Mouse (Mus musculus): ENCODE data around the gene Abce1. TPM values are rescaled to one million over a fixed set of nuclear protein-coding genes. Genes with fewer than 3 reads are reported as not detected.
"Not testable (repeated sequence)": the region's sequence is repeated elsewhere in the genome, so short reads cannot be mapped to it uniquely, and the experiment has no call there.

Abce1 gene
- polyA plus RNA-seq, 1 experiment = 7.7 TPM

DNA sequence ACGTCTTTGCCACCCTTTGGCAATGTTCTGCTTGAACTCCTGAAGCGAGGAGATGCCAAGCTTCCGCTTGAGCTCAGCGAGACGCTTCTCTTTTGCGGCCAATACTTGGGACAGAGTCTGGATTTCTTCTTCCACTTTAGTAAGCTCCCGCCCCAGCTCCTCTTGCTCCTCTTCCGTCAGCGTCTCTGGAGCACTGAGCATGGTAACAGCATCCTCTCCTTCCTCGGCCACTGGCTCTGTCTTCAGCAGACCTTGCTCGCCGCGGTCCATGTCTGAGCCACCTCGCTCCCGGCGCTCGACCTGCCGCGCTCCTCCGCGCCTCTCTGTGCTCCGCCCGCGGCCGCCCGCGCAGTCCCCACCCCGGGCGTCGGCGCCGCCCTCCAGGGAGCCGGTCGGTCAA is 31.0 kb downstream of the Abce1 start:
- no peak overlapping the region for H3K27ac ChIP-seq (ENCODE audit: insufficient read depth, low read length)
- H3K36me3 ChIP-seq (ENCODE audit: control insufficient read depth, insufficient read depth, low read length) = peaks cover 9% of the 10 kb centered on the region; the same call in 1 of the 2 replicates
- no peaks in the 10 kb centered on the region; the same call in 1 of the 2 replicates for H3K4me1 ChIP-seq (ENCODE audit: control insufficient read depth, insufficient read depth, insufficient read length)
- TF ChIP-seq CTCF (IDR thresholded peaks at IDR 0.05; ENCODE audit: extremely low read depth, insufficient read depth, insufficient read length, insufficient replicate concordance) (no peak), POLR2A (IDR thresholded peaks at IDR 0.05; ENCODE audit: low read depth, low read length) (no peak)
- H3K27me3 ChIP-seq (ENCODE audit: control insufficient read depth, insufficient read depth, low read length) = no peaks in the 10 kb centered on the region; the same call in 1 of the 2 replicates
- 15% methylated on average over 33 of the region's 34 CpGs for WGBS
- no peak for DNase-seq (ENCODE audit: low read depth in 1 of 2, low spot score in 2 of 2)
- peak overlapping the region; percentile 64 for H3K4me3 ChIP-seq (ENCODE audit: extremely low read depth, insufficient read depth, insufficient read length)

DNA sequence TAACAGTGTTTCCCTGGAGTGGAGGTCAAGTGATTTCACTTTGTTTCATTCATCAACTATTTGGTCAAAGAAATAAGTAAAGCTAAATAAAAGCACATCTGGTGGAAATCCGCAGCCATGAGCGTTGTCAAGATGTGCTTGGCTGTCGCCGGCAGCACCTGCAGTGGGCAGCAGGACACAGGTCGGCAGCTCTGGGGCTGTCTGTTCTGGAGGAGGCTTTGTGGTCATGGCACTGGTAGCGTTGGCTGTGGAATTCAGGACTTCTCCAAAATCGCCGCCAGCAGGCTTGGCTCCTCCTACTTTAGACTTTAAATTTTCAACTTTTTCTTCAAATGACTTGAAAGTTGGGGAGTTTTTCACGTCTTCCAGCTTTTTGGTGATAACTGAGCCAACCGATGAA is 31.5 kb downstream of the Abce1 start:
- 31% methylated on average over 10 of the region's 10 CpGs for WGBS
- H3K4me3 ChIP-seq (ENCODE audit: extremely low read depth, insufficient read depth, insufficient read length) = peak overlapping the region; percentile 64; the same call in 1 of the 2 replicates
- not testable (repeated sequence) for H3K36me3 ChIP-seq (ENCODE audit: control insufficient read depth, insufficient read depth, low read length); DNase-seq (ENCODE audit: low read depth in 1 of 2, low spot score in 2 of 2); H3K27me3 ChIP-seq (ENCODE audit: control insufficient read depth, insufficient read depth, low read length); H3K27ac ChIP-seq (ENCODE audit: insufficient read depth, low read length); H3K4me1 ChIP-seq (ENCODE audit: control insufficient read depth, insufficient read depth, insufficient read length)

DNA sequence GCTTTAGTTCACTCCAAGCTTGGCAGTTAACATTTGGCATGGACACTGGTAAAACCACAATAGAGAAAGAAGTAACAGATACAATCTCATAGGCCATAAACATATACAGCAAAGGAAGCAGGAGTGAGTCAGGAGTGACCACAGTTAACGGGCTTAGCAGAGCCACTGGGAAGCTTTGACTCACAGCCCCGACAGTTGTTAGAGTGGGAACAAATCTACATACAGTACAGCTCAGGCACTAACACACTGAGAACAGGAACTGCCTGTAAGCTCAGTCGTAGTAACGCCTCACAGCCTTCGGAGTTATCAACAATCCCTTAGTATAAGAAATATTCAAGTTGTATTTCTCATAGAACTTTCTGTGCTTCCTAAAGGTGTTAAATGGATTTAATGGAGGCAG is 32.5 kb downstream of the Abce1 start:
- no peak for DNase-seq (ENCODE audit: low read depth in 1 of 2, low spot score in 2 of 2)
- H3K36me3 ChIP-seq (ENCODE audit: control insufficient read depth, insufficient read depth, low read length) = peaks cover 4% of the 10 kb centered on the region; the same call in 1 of the 2 replicates
- no peak overlapping the region for H3K4me3 ChIP-seq (ENCODE audit: extremely low read depth, insufficient read depth, insufficient read length)
- H3K27me3 ChIP-seq (ENCODE audit: control insufficient read depth, insufficient read depth, low read length) = no peaks in the 10 kb centered on the region; the same call in 1 of the 2 replicates
- H3K27ac ChIP-seq (ENCODE audit: insufficient read depth, low read length) = no peak overlapping the region
- 37% methylated on average over 5 of the region's 5 CpGs for WGBS
- H3K4me1 ChIP-seq (ENCODE audit: control insufficient read depth, insufficient read depth, insufficient read length) = no peaks in the 10 kb centered on the region; the same call in 1 of the 2 replicates
- TF ChIP-seq CTCF (IDR thresholded peaks at IDR 0.05; ENCODE audit: extremely low read depth, insufficient read depth, insufficient read length, insufficient replicate concordance) (no peak), POLR2A (IDR thresholded peaks at IDR 0.05; ENCODE audit: low read depth, low read length) (no peak)

- Histone ChIP-seq H3K27ac (ENCODE audit: insufficient read depth, low read length) (no peak overlapping the region), H3K4me3 (ENCODE audit: extremely low read depth, insufficient read depth, insufficient read length) (no peak overlapping the region), H3K27me3 (ENCODE audit: control insufficient read depth, insufficient read depth, low read length) (no peaks in the 10 kb centered on the region; the same call in 1 of the 2 replicates), H3K36me3 (ENCODE audit: control insufficient read depth, insufficient read depth, low read length) (peaks cover 14% of the 10 kb centered on the region), H3K4me1 (ENCODE audit: control insufficient read depth, insufficient read depth, insufficient read length) (no peaks in the 10 kb centered on the region; the same call in 1 of the 2 replicates)
- TF ChIP-seq POLR2A (IDR thresholded peaks at IDR 0.05; ENCODE audit: low read depth, low read length) = no peak
- no peak for TF ChIP-seq CTCF (IDR thresholded peaks at IDR 0.05; ENCODE audit: extremely low read depth, insufficient read depth, insufficient read length, insufficient replicate concordance)
- 93% methylated on average over 4 of the region's 4 CpGs for WGBS
- DNase-seq (ENCODE audit: low read depth in 1 of 2, low spot score in 2 of 2) = no peak
Measured at GRCm38 (mm10) chr8:79676461-79676860, 35.1 kb downstream of the Abce1 start.

- DNase-seq (ENCODE audit: low read depth in 1 of 2, low spot score in 2 of 2); H3K27ac ChIP-seq (ENCODE audit: insufficient read depth, low read length); H3K4me3 ChIP-seq (ENCODE audit: extremely low read depth, insufficient read depth, insufficient read length); H3K27me3 ChIP-seq (ENCODE audit: control insufficient read depth, insufficient read depth, low read length); H3K4me1 ChIP-seq (ENCODE audit: control insufficient read depth, insufficient read depth, insufficient read length): not testable (repeated sequence)
- H3K36me3 ChIP-seq (ENCODE audit: control insufficient read depth, insufficient read depth, low read length) = peaks cover 19% of the 10 kb centered on the region
- WGBS = 72% methylated on average over 4 of the region's 4 CpGs
Measured at GRCm38 (mm10) chr8:79658715-79659114, 52.8 kb downstream of the Abce1 start.

DNA sequence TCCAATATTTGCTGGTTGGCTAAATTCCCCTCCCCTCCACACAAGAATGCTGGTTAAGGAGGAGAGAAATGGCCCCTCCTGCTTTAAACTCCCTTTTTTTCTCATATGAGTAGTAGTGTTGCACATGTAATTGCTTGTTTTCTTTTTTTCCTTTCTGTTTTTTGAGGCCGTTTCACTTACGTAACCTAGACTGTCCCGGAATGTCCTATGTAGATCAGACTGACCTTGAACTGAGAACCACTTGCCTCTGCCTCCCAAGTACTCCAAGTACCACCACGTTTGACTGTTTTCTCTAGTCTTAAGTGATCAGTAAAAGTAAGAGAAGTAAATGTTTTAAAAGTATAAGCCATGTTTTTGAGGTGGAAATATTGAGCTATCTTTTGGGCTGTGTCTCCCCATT is 57.8 kb downstream of the Abce1 start:
- Histone ChIP-seq H3K4me1 (ENCODE audit: control insufficient read depth, insufficient read depth, insufficient read length) (no peaks in the 10 kb centered on the region), H3K36me3 (ENCODE audit: control insufficient read depth, insufficient read depth, low read length) (peaks cover 6% of the 10 kb centered on the region), H3K27ac (ENCODE audit: insufficient read depth, low read length) (no peak overlapping the region), H3K27me3 (ENCODE audit: control insufficient read depth, insufficient read depth, low read length) (no peaks in the 10 kb centered on the region), H3K4me3 (ENCODE audit: extremely low read depth, insufficient read depth, insufficient read length) (no peak overlapping the region)
- no peak for TF ChIP-seq CTCF (IDR thresholded peaks at IDR 0.05; ENCODE audit: extremely low read depth, insufficient read depth, insufficient read length, insufficient replicate concordance)
- TF ChIP-seq POLR2A (IDR thresholded peaks at IDR 0.05; ENCODE audit: low read depth, low read length) = no peak
- WGBS = 94% methylated on average over 4 of the region's 4 CpGs
- no peak for DNase-seq (ENCODE audit: low read depth in 1 of 2, low spot score in 2 of 2)

- 89% methylated on average over 1 of the region's 1 CpGs for WGBS
- Histone ChIP-seq H3K27me3 (ENCODE audit: control insufficient read depth, insufficient read depth, low read length) (no peaks in the 10 kb centered on the region), H3K4me1 (ENCODE audit: control insufficient read depth, insufficient read depth, insufficient read length) (no peaks in the 10 kb centered on the region), H3K27ac (ENCODE audit: insufficient read depth, low read length) (no peak overlapping the region), H3K4me3 (ENCODE audit: extremely low read depth, insufficient read depth, insufficient read length) (no peak overlapping the region), H3K36me3 (ENCODE audit: control insufficient read depth, insufficient read depth, low read length) (peaks cover 7% of the 10 kb centered on the region)
- peak; percentile 10 to 19 for DNase-seq (ENCODE audit: low read depth in 1 of 2, low spot score in 2 of 2)
- TF ChIP-seq CTCF (IDR thresholded peaks at IDR 0.05; ENCODE audit: extremely low read depth, insufficient read depth, insufficient read length, insufficient replicate concordance) (no peak), POLR2A (IDR thresholded peaks at IDR 0.05; ENCODE audit: low read depth, low read length) (no peak)
Measured at GRCm38 (mm10) chr8:79650158-79650814, 61.3 kb downstream of the Abce1 start.
